Mouse (Mus musculus): ENCODE data around the gene Rnf208.
A peak's percentile ranks its signal among the peaks of the same experiment; 100 is the strongest.

Rnf208 gene

DNA sequence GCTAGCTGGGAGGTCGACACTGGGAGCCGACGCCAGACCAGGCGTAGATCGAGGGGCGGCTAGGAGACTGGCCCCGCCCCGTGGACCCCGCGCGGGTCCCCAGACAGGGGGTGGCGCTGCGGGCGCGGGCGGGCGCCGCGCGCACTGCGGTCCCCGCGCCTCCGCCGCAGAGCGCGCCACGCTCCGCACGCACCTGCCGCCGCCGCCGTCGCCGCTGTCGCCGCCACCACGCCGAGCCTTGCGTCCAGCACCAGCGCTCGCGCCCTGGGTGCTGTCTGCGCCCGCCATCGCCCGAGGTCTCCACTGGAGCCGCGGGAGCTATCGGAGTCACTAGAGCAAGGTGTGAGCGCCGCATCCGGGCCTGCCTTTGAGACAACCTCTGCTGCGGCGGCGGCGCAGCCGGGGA lies at the start of gene Rnf208, which contains the start of gene Cysrt1:
Rnf208 (plus strand) TSS at position 155 of the 406 bp plus-strand sequence.
Cysrt1 (minus strand) TSS at position 352 of the 406 bp plus-strand sequence.
- no peak for DNase-seq (ENCODE audit: low read depth, low spot score)

- peak; percentile 63 for DNase-seq (ENCODE audit: low read depth, low spot score)
Observed at GRCm38 (mm10) chr2:25193330-25193770, 48.7 kb upstream of the Rnf208 start.

DNA sequence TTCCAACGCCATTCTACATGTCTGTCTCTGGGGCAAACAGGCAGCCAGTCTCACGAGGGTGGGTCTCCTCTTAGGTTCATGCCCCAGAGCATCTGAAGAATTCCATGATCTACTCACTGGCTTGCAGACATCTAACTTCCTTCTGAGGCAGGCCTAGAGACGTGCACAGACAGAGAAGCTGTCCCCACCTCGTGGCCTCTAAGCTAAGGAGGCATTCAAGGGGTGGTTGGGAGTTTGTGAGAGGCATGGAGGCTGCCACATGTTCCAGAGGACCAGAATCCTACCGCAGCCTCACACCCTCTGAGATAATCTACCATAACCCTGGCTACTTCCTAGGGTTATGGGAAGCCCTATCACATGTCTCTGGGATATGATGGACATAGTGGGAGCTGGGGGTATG lies 48.0 kb upstream of the Rnf208 start:
- DNase-seq (ENCODE audit: low read depth, low spot score): no peak

- DNase-seq (ENCODE audit: low read depth, low spot score): no peak
Observed at GRCm38 (mm10) chr2:25194486-25195171, 47.4 kb upstream of the Rnf208 start.

GRCm38 (mm10) chr2:25195211-25196156 lies 46.6 kb upstream of the Rnf208 start:
- no peak for DNase-seq (ENCODE audit: low read depth, low spot score)

DNA sequence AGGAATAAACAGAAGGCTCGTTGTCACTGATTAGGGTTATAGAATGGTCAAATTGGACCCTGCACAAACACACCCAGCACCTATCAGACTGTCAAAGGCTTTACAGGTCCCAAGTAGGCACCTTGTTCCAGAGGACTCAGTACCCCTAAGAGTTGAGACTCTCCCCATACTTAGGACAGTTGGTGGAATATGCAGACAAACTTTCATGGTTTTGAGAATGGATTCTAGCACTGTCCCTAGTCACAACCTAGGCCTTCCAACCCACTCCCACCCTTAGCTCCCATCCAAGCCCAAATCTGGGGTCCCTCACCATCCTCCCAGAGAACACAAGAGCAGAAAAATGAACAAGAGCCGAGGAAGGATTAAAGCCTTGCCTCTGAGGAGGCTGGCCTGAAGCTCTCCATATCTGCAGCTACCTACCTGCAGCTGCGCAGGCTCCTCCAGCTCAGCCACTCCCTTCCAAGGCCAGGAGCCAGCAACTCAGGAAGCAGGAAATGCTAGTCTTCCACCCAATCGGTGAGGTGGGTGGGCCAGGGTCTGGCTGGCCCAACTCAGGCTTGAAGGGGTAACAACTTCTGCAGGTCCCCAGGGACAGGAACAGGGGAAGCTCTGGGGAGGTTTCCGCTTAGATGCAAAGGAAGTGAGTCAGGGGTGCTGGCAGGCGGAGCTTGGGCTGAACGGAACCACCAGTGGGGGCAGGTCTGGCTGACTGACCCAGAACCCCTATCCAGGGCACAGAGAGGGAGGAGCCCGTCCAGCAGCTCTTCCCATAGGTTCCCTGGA lies 45.7 kb upstream of the Rnf208 start, which contains the start of gene Tor4a:
Tor4a (minus strand) TSS at position 715 of the 783 bp plus-strand sequence.
- DNase-seq (ENCODE audit: low read depth, low spot score): no peak

DNA sequence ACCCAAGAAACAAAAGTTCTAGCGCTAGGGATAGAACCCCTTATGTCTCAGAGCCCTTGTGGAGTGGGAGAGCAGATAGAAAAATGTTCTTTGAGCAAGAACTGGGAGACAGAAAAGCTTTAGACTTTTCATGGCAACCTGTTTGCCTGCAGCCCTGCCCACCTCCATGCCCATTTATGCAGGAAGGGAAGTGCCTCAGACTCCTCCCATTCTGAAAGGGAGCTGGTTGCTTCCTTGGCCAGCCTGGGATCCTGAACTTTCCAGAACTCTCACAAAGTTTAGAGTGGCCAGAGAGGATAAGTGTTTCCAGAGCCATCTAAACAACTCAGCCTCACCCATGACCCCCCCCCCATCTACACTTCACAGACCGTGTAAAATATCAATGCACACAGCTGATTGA lies 44.9 kb upstream of the Rnf208 start:
- DNase-seq (ENCODE audit: low read depth, low spot score): no peak

- DNase-seq (ENCODE audit: low read depth, low spot score): no peak
Observed at GRCm38 (mm10) chr2:25197946-25198345, 44.1 kb upstream of the Rnf208 start.

DNA sequence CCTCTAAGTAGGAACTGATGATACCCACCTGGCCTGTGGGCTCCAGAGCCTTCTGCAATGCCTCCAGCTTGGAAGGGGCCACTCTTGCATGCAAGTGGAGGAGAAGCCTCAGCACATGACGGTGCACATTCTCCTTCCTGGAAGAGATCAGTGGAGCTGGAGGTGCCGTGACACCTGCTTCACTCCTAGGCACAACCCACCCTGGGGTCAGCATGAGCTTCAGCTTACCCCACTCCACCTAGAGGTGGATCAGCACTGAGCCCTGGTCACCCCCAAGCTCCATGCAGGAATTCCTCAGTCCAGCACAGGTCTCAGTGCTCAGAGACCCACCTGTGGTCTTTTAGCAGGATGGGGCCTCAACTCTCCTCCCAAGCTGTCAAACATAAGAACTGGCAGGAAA lies 41.4 kb upstream of the Rnf208 start:
- DNase-seq (ENCODE audit: low read depth, low spot score): no peak

DNA sequence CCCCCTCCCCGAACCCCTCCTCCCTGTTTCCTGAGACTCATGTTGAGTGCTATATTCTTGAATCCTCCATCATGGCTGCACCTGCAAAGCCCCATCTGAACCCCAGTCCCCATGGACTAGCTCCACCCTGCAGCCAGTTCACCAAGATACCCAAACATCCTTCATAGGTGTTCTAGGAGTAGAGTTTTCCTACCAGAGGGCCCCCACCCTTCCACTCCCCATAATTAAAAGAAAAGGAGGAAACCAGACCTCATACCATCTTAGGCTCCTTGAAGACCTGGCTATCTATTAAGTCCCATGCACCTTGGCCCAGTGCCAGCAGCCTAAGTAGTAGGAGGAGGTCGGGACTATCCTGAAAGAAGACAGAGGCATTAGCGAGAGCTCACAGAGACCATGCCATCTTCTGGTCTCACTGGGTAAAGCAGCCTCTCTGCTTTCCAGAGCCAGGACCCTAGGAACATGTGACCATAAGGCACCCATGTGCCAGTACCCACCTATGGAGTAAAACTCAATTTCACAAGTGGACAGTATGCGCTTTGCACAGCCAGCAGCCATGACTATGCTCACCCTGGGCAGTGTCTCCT lies 38.3 kb upstream of the Rnf208 start:
- no peak for DNase-seq (ENCODE audit: low read depth, low spot score)

GRCm38 (mm10) chr2:25207593-25207992 lies 34.5 kb upstream of the Rnf208 start:
- no peak for DNase-seq (ENCODE audit: low read depth, low spot score)

- no peak for DNase-seq (ENCODE audit: low read depth, low spot score)
Observed at GRCm38 (mm10) chr2:25210686-25211085, 31.4 kb upstream of the Rnf208 start.

- peak; percentile 64 for DNase-seq (ENCODE audit: low read depth, low spot score)
Observed at GRCm38 (mm10) chr2:25211121-25211670, 30.9 kb upstream of the Rnf208 start, which contains the start of gene Nelfb. TSS of gene Nelfb (minus strand) at chr2:25211489.

DNA sequence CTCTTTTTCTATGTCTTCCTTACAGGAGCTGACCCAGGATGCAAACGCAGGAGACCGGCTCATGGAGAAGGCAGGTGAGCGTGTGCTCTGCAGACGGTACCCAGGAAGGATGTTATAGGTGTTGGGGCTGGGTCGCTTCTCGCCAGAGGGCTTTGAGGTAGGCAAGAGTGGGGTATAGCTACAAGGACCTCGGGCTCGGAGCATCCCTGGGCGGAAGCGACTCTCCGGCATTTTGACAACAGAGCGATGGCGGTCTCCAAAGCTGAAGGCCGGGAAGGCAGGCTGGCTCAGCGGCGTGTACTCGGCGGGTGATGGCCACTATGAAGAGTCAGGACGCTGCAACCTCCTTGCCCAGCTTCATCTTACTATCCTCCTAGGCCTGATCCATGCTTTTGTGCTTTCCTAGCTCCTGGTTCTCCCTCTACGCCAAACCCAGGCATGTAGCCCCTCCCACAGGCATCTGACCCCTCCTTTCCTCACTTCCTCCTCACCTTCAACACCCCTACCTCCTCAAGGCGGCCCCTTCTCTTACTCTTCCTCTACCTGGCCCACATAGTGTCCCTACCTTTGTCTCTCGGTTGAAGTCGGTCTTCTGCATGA lies 28.7 kb upstream of the Rnf208 start:
- no peak for DNase-seq (ENCODE audit: low read depth, low spot score)

DNA sequence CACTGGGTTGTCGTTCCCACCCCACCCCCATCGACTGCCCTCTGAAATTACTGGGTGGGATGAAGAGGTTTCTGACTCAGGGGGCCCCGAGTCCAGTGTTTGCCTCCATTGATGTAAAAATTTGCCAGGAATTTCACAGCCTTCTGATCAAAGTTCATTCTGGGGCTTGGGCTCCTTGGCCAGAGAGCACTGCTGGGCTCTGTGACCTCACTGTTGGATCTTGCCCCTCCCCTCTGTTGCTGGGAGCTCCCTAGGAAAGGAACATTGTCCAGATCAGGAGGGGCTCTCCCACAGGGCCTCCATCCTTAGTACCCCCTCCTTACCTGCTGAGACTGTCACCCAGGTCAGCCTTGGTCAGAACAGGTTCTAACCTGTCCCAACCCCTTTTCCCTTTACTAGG lies 27.6 kb upstream of the Rnf208 start, which contains the start of gene Stpg3:
Stpg3 (minus strand) TSS at position 194 of the 400 bp plus-strand sequence.
- DNase-seq (ENCODE audit: low read depth, low spot score): no peak

DNA sequence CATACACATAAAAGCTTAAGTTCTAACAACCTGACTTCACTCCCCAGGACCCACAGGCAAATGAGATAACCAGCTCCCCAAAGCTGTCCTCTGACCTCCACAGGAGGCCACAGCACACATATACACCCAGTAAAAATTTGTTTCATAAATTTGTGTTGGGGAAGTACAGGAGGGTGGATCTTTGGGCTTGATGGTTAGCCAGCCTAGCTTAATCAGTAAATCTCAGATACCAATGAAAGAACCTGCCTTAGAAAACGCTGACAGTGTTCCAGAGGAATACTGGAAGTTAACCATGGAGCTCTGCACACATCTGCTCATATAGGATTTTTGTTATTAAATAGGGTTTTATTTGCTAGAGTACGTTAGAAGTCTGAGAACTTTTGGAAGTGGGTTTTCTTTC lies 24.4 kb upstream of the Rnf208 start:
- DNase-seq (ENCODE audit: low read depth, low spot score): no peak

DNA sequence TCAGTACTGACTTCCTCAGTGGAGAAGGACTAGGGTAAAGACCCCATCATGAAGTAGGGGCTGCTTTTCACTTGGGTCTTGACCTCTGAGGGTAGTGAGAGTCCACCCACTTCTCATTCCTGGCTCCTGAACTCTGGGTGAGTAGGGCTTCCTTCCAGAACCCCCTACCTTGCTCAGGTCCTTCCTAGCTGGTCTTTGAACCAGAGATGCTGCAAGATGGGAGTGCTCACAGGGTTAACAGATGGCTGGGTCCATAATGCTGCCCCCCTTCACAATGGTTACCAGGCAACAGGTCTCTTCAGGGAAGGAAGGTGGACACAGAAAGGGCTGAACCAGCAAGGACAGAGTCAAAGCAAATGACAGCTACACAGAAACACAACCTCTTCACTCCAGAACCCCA lies 23.6 kb upstream of the Rnf208 start, which contains the start of gene Fam166a:
Fam166a (plus strand) TSS at position 301 of the 400 bp plus-strand sequence.
- no peak for DNase-seq (ENCODE audit: low read depth, low spot score)

GRCm38 (mm10) chr2:25221331-25221772 lies 20.7 kb upstream of the Rnf208 start:
- DNase-seq (ENCODE audit: low read depth, low spot score): no peak

GRCm38 (mm10) chr2:25223681-25224491 lies 18.2 kb upstream of the Rnf208 start:
- DNase-seq (ENCODE audit: low read depth, low spot score): peak; percentile 86

DNA sequence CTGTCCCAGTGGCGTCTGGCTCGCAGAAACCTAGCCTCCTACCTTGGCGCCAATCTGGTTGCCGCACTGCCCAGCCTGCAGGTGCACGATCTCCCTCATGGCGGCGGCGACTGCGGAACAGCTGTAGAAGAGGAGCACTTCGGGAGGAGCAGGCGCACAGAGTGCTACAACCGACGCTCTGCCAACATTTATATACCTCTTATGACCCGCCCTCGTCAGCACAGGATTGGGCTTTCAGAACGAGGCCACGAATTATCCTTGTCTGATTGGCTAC lies 17.6 kb upstream of the Rnf208 start, which contains the start of gene Tubb4b:
Tubb4b (minus strand) TSS at position 211 of the 274 bp plus-strand sequence.
- no peak for DNase-seq (ENCODE audit: low read depth, low spot score)
